18 mouse cellular contexts compared by ENCODE assay signal in genomic region chr7:73087496-73088185, GRCm38 (mm10).
DNase-seq lines count a peak whose midpoint lies in the region; ATAC-seq and TF ChIP-seq lines count a peak whose summit lies in the region.
"Had no signal": no experiment of that assay in that cellular context is flagged by ENCODE, and none has a peak within 500 bp of the region (broad histone marks: within the 10 kb centered on the region; RNA-seq: fewer than 3 reads in every experiment).

No protein-coding gene starts in this region.

- H3K9me3 ChIP-seq in lung, postnatal 0 days (ENCODE audit: low read length) = no peaks in the 10 kb centered on the region
- H3K9me3 ChIP-seq: embryonic facial prominence, embryonic 15.5 days; forebrain, embryonic 12.5 days; midbrain, embryonic 15.5 days had no signal

- no peak overlapping the region for H3K4me2 ChIP-seq in lung, postnatal 0 days (replicated peaks; ENCODE audit: low read depth, low read length)
- H3K4me2 ChIP-seq: embryonic facial prominence, embryonic 15.5 days; forebrain, embryonic 12.5 days; heart, embryonic 11.5 days; midbrain, embryonic 15.5 days had no signal

- H3K36me3 ChIP-seq in lung, postnatal 0 days (ENCODE audit: insufficient read depth, low read length) = no peaks in the 10 kb centered on the region
- H3K36me3 ChIP-seq: embryonic facial prominence, embryonic 15.5 days; forebrain, embryonic 12.5 days; midbrain, embryonic 15.5 days had no signal

- H3K9ac ChIP-seq in lung, postnatal 0 days (replicated peaks; ENCODE audit: low read depth) = no peak overlapping the region
- H3K9ac ChIP-seq: embryonic facial prominence, embryonic 15.5 days; forebrain, embryonic 12.5 days; midbrain, embryonic 15.5 days had no signal

- no peak for TF ChIP-seq EP300 in lung, postnatal 0 days (IDR thresholded peaks at IDR 0.05)

- 78% methylated on average over 10 of the region's 10 CpGs for WGBS in lung, postnatal 0 days

- no peak overlapping the region for H3K27ac ChIP-seq in lung, postnatal 0 days (ENCODE audit: low read length)
- H3K27ac ChIP-seq: embryonic facial prominence, embryonic 15.5 days; forebrain, embryonic 12.5 days; hindbrain, postnatal 0 days; midbrain, embryonic 15.5 days; stomach, postnatal 0 days had no signal

- TF ChIP-seq CTCF in lung, postnatal 0 days (IDR thresholded peaks at IDR 0.05) = no peak

- no peak overlapping the region for H3K4me3 ChIP-seq in lung, postnatal 0 days (ENCODE audit: low read depth, low read length)
- H3K4me3 ChIP-seq: embryonic facial prominence, embryonic 15.5 days; forebrain, embryonic 12.5 days; midbrain, embryonic 15.5 days had no signal

- ATAC-seq in lung, postnatal 0 days = no peak
- ATAC-seq: hindbrain, postnatal 0 days; midbrain, embryonic 15.5 days had no signal

- no peaks in the 10 kb centered on the region for H3K4me1 ChIP-seq in lung, postnatal 0 days (ENCODE audit: insufficient read depth, low read depth, low read length)
- H3K4me1 ChIP-seq: embryonic facial prominence, embryonic 15.5 days; forebrain, embryonic 12.5 days; midbrain, embryonic 15.5 days had no signal

- H3K27me3 ChIP-seq in lung, postnatal 0 days (replicated peaks; ENCODE audit: insufficient read depth, low read length) = no peaks in the 10 kb centered on the region
- H3K27me3 ChIP-seq: embryonic facial prominence, embryonic 15.5 days; forebrain, embryonic 12.5 days; midbrain, embryonic 15.5 days had no signal

- DNase-seq in layer of hippocampus, adult 11-12 months (ENCODE audit: low spot score) = peak; percentile 21
- DNase-seq in layer of hippocampus, postnatal 25 days (ENCODE audit: extremely low spot score in 1 of 2, low spot score in 1 of 2) = no peak
- DNase-seq in brain, adult 2 months (ENCODE audit: low read depth, low spot score) = peak; percentile 31
- peak; percentile 4 for DNase-seq in cerebellum, adult 8-10 months
- peak; percentile 17 to 18 for DNase-seq in layer of hippocampus, adult 8-10 months (ENCODE audit: low spot score in 2 of 2)
- DNase-seq in lung, postnatal 0 days (ENCODE audit: low spot score) = no peak
- DNase-seq in thymus, postnatal 14 days = no peak
- DNase-seq: adrenal gland, adult 8-10 months; kidney, adult 2 months; kidney, postnatal 36 days; lung, adult 18-20 months; spleen, adult 18-20 months had no signal

Comparison
In these comparisons a context has a peak if more than half of its experiments do, and no peak if none do; other contexts are left out.
1. DNase-seq: peak in layer of hippocampus, adult 11-12 months (single experiment), brain, adult 2 months (single experiment), cerebellum, adult 8-10 months (single experiment) and layer of hippocampus, adult 8-10 months (2 of 2); none in layer of hippocampus, postnatal 25 days (0 of 2), lung, postnatal 0 days (single experiment) and thymus, postnatal 14 days (single experiment).